30 mouse cellular contexts compared by ENCODE assay signal in genomic region chr8:104984126-104984525, GRCm38 (mm10). TPM values are rescaled to one million over a fixed set of nuclear protein-coding genes. Genes with fewer than 3 reads are reported as not detected.
"Had no signal": no experiment of that assay in that cellular context is flagged by ENCODE, and none has a peak within 500 bp of the region (broad histone marks: within the 10 kb centered on the region; RNA-seq: fewer than 3 reads in every experiment).

No protein-coding gene starts in this region.

- H3K27ac ChIP-seq: layer of hippocampus, adult 2 months; liver, embryonic 12.5 days; liver, embryonic 15.5 days; lung, embryonic 15.5 days; midbrain, embryonic 10.5 days; midbrain, embryonic 13.5 days; neural tube, embryonic 13.5 days; stomach, embryonic 15.5 days had no signal

- H3K4me2 ChIP-seq: liver, embryonic 12.5 days; liver, embryonic 15.5 days; lung, embryonic 15.5 days; midbrain, embryonic 13.5 days; neural tube, embryonic 13.5 days; stomach, embryonic 15.5 days had no signal

- H3K4me1 ChIP-seq: liver, embryonic 12.5 days; liver, embryonic 15.5 days; lung, embryonic 15.5 days; megakaryocyte, embryonic 14.5 days; midbrain, embryonic 10.5 days; midbrain, embryonic 13.5 days; neural tube, embryonic 13.5 days; stomach, embryonic 15.5 days had no signal

- H3K9me3 ChIP-seq: liver, embryonic 12.5 days; liver, embryonic 15.5 days; lung, embryonic 15.5 days; stomach, embryonic 15.5 days had no signal

- H3K9ac ChIP-seq: liver, embryonic 12.5 days; liver, embryonic 15.5 days; lung, embryonic 15.5 days; midbrain, embryonic 13.5 days; neural tube, embryonic 13.5 days; stomach, embryonic 15.5 days had no signal

- H3K27me3 ChIP-seq: liver, embryonic 12.5 days; lung, embryonic 15.5 days; midbrain, embryonic 13.5 days; neural tube, embryonic 13.5 days; stomach, embryonic 15.5 days had no signal

- DNase-seq: layer of hippocampus, adult 9-11 months; lung, adult 18-20 months; lung, postnatal 10 days; lung, postnatal 36 days; retina, postnatal 1 day; right cerebral cortex, postnatal 25 days; spleen, adult 18-20 months; thymus, postnatal 25 days had no signal

- ATAC-seq: liver, embryonic 12.5 days; midbrain, embryonic 13.5 days; midbrain, embryonic 16.5 days had no signal

- H3K4me3 ChIP-seq: layer of hippocampus, adult 2 months; liver, embryonic 12.5 days; liver, embryonic 15.5 days; lung, embryonic 15.5 days; megakaryocyte, embryonic 14.5 days; midbrain, embryonic 10.5 days; midbrain, embryonic 13.5 days; myocyte; neural tube, embryonic 13.5 days; stomach, embryonic 15.5 days had no signal

- H3K36me3 ChIP-seq: liver, embryonic 12.5 days; liver, embryonic 15.5 days; lung, embryonic 15.5 days; midbrain, embryonic 10.5 days; midbrain, embryonic 13.5 days; neural tube, embryonic 13.5 days; stomach, embryonic 15.5 days had no signal

RNA-seq across cellular contexts. Expression of gene Ces2h, which starts 16.5 kb away (rescaled TPM):
- total RNA-seq: layer of hippocampus, adult 2 months; layer of hippocampus, postnatal 25 days; left cerebral cortex, adult 18-20 months; left cerebral cortex, postnatal 10 days; left cerebral cortex, postnatal 36 days; monocyte, adult 5-6 weeks; neutrophil, adult 5-6 weeks had no signal
- polyA plus RNA-seq: intestine, embryonic 14.5 days; intestine, postnatal 0 days; limb, embryonic 11.5 days; limb, embryonic 14.5 days; liver, embryonic 12.5 days; liver, embryonic 15.5 days; lung, embryonic 15.5 days; midbrain, embryonic 10.5 days; midbrain, embryonic 13.5 days; midbrain, embryonic 16.5 days; myocyte; neural tube, embryonic 13.5 days; stomach, embryonic 15.5 days; thymus, postnatal 0 days had no signal

RNA-seq across cellular contexts. Expression of gene Ces2g, which starts 22.6 kb away (rescaled TPM):
- total RNA-seq: monocyte, adult 5-6 weeks; neutrophil, adult 5-6 weeks had no signal
- polyA plus RNA-seq: limb, embryonic 11.5 days; midbrain, embryonic 10.5 days; midbrain, embryonic 13.5 days; neural tube, embryonic 13.5 days had no signal

RNA-seq across cellular contexts. Expression of gene Ces2f, which starts 37.0 kb away (rescaled TPM):
- total RNA-seq: layer of hippocampus, adult 2 months; layer of hippocampus, postnatal 25 days; left cerebral cortex, adult 18-20 months; left cerebral cortex, postnatal 10 days; left cerebral cortex, postnatal 36 days; monocyte, adult 5-6 weeks had no signal
- polyA plus RNA-seq: intestine, embryonic 14.5 days; intestine, postnatal 0 days; limb, embryonic 11.5 days; liver, embryonic 12.5 days; liver, embryonic 15.5 days; lung, embryonic 15.5 days; midbrain, embryonic 10.5 days; midbrain, embryonic 13.5 days; midbrain, embryonic 16.5 days; neural tube, embryonic 13.5 days had no signal

RNA-seq across cellular contexts. Expression of gene Ces2e, which starts 58.1 kb away (rescaled TPM):
- total RNA-seq: layer of hippocampus, adult 2 months; left cerebral cortex, adult 18-20 months; left cerebral cortex, postnatal 36 days; monocyte, adult 5-6 weeks; neutrophil, adult 5-6 weeks had no signal
- polyA plus RNA-seq: limb, embryonic 11.5 days; midbrain, embryonic 10.5 days; midbrain, embryonic 13.5 days; midbrain, embryonic 16.5 days; neural tube, embryonic 13.5 days had no signal
